Mouse (Mus musculus) spleen, postnatal 14 days (tissue): ENCODE measurements around the gene Gm49354.
"Not testable (repeated sequence)": the region's sequence is repeated elsewhere in the genome, so short reads cannot be mapped to it uniquely, and the experiment has no call there.

ENCODE experiments used
- DNase-seq, 2 experiments: peaks; one replicate each; pipeline ENCODE4 v3.0.0; 2021 to 2022; ENCODE audit warnings: low spot score in 2 of 2

Gene Gm49354

GRCm38 (mm10) chr13:59782145-59782544 is at the start of gene Gm49354:
Gm49354 (minus strand) TSS chr13:59782245.
- DNase-seq: no peak

GRCm38 (mm10) chr13:59825966-59826365 is 43.9 kb upstream of the Gm49354 start:
- no peak for DNase-seq

GRCm38 (mm10) chr13:59822507-59823462 is 40.7 kb upstream of the Gm49354 start, which contains the start of gene Tut7:
Tut7 (minus strand) TSS chr13:59823147.
- DNase-seq: peak; percentile 89 to 90

GRCm38 (mm10) chr13:59820836-59821235 is 38.8 kb upstream of the Gm49354 start:
- DNase-seq: no peak

- no peak for DNase-seq
These were observed 38.1 kb upstream of the Gm49354 start for GRCm38 (mm10) chr13:59820114-59820513.

DNA sequence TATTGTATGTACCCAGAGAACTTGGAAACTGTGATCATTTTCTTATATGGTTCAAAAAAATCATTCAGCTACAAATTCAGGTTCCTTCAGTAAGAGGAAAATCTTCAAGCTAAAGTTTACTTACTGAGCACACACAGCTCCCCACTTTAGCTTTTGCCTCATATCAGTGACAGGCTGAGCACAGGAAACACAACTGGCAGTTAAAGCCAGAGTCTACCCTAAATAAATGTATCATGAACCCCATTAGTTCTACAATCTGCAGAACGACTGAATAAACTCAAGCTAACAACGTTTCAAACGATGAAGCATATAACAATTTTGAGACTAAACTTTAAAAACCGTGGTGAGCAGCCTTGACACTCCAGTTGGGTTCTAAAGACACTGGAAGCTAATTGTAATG is 35.3 kb upstream of the Gm49354 start:
- no peak for DNase-seq

DNA sequence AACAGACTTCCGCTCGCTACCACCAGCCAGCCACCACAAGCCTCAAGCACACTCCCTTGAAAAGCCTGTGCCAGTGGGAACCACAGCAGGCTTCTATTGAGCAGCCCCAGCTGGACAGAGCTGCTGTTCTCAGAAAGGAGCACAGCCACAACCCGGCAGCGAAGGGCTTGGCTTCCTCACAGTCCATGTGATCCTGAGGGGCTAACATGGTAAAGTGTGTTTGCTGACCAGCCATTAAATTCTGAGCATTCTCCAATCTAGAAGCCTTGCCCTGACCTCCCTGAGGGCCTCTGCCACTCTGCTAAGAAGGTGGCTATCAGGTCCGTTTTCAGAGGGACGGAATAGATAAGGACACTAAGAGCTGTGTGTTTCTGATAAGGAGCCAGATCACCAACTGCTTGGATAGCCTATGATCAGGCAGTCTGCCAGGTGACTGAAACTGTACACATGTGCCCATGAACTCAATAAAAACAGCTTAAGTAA is 32.1 kb upstream of the Gm49354 start:
- peak in 1 of 2 experiments; percentile 25 for DNase-seq

- no peak for DNase-seq
These were observed 29.5 kb upstream of the Gm49354 start for GRCm38 (mm10) chr13:59811581-59811980.

DNA sequence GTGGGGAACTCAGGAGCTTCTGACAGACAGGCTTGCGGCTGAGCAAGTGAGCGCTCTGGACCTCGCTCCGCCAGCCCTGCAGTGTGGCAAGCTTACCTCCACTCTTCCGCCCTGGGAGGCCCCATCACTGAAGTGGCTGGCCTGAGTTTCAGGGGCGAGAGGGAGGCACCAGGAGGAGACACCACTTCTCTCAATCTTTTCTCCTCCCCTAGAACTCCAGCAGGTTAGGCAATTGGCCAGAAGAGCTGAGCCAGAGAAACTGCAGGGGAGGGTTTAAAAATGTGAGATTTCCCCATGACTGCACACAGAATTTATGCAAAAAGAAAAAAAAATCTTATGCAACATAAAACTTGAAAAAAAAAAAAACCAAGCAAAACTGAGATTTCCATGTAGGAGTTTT is 19.0 kb upstream of the Gm49354 start:
- DNase-seq: no peak

GRCm38 (mm10) chr13:59800077-59800476 is 18.0 kb upstream of the Gm49354 start:
- DNase-seq: no peak

DNA sequence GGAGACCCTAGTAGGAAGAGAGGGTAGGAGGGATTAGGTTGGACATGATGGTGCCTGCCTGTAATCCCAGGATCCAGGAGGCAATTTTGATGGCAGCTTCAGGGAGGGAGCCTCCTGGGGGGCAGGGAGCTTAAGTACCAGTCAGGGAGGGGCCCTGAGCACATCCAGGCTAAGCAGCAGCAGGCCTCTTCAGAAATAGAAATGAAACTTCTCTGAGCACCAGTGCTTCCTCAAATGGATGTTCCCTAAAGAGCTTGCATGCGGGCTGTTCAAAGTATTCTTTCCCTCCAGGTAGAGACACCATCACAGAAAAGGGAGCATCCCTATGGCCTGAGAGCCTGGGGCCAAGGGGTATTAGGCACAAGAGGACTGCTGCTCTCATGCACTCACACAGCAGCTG is 16.3 kb upstream of the Gm49354 start:
- no peak for DNase-seq

- DNase-seq: no peak
These were observed 14.4 kb upstream of the Gm49354 start for GRCm38 (mm10) chr13:59796466-59796848.

GRCm38 (mm10) chr13:59795807-59796465 is 13.9 kb upstream of the Gm49354 start:
- peak; percentile 29 to 44 for DNase-seq

DNA sequence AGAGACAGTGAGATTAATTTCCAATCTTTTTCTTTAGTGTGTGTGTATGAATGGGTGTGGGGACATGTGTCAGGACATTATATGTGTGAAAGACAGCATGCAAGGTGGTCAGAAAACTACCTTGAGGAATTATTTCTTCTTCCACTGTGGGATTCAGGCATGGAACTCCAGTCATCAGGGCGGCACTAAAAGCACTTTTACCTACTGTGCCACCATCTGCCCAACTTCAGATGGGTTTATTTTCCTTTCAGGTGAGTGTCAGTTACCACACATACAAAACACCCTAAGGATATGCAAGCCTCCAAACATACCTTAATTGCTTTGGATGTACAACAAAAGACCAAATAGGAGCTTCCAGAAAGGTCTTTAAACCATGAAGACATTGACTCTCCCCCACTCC is 12.7 kb upstream of the Gm49354 start:
- DNase-seq: no peak

- not testable (repeated sequence) for DNase-seq
These were observed 2.2 kb downstream of the Gm49354 start for GRCm38 (mm10) chr13:59779744-59780264.

- no peak for DNase-seq
These were observed 2.8 kb downstream of the Gm49354 start for GRCm38 (mm10) chr13:59779213-59779612.

DNA sequence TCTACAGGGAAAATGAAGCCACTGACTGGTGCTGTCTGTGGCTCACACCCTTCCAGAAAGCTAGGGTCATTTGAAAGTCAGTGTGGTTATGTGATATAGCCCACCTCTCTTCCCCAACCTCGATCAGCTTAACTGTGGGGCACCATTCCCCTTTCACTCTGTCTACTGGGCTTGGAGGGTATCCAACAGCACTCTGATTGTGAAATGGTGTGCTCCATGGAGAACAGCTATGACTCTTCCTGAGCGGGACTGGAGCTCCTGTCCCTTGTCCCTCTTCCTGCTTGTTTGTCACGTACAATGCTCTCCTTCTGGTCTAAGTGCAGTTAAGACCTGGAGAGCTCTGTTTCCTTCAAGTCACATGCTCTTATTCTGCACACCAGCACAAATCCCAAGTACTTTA is 6.9 kb downstream of the Gm49354 start:
- DNase-seq: no peak

- peak; percentile 38 to 60 for DNase-seq
These were observed 10.8 kb downstream of the Gm49354 start for GRCm38 (mm10) chr13:59771257-59771656.

- no peak for DNase-seq
These were observed 11.2 kb downstream of the Gm49354 start for GRCm38 (mm10) chr13:59770847-59771246.

GRCm38 (mm10) chr13:59770164-59770562 is 11.9 kb downstream of the Gm49354 start:
- peak; percentile 83 to 89 for DNase-seq

- peak; percentile 98 to 99 for DNase-seq
These were observed 12.5 kb downstream of the Gm49354 start, which contains the start of gene Isca1 for GRCm38 (mm10) chr13:59769296-59770163. Isca1 (minus strand) TSS chr13:59769810.
